Mouse (Mus musculus): ENCODE measurements around the gene Pald1.
A peak's percentile ranks its signal among the peaks of the same experiment; 100 is the strongest.

The Pald1 gene

DNA sequence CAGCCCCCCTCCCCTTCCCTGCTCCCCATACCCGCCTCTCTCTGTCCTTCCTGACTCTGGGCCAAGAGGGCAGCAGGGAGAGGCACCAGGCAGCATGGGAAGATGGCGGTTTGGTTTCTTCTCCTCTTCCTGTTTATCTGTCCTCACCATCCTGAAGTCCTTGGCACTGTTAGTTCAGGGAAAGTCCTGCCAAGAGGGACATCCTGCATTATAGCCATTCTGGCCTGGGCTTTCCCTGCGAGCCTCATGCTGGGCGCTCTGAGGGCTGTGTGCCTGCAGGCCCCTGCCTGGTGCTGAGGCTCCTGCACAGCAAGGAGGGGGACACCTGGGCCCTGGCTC, 10.8 kb downstream of the Pald1 start:
- Histone ChIP-seq H3K4me1 (replicated peaks; ENCODE audit: low read depth, low read length) (peaks cover 99% of the 10 kb centered on the region), H3K36me3 (ENCODE audit: insufficient read depth, low read length) (peaks cover 90% of the 10 kb centered on the region), H3K4me3 (replicated peaks; ENCODE audit: low read length) (0 out of 2 replicates have a peak overlapping the region, but pooled peaks have one; percentile 17), H3K27me3 (ENCODE audit: insufficient read depth, low read length) (no peaks in the 10 kb centered on the region), H3K9me3 (ENCODE audit: low read length) (no peaks in the 10 kb centered on the region)
- TF ChIP-seq CTCF (conservative IDR thresholded peaks at IDR 0.05; ENCODE audit: low read length) (no peak), POU5F1 (IDR thresholded peaks at IDR 0.05; ENCODE audit: borderline replicate concordance, low read length) (no peak), NANOG (IDR thresholded peaks at IDR 0.05; ENCODE audit: borderline replicate concordance, low read length) (no peak)

DNA sequence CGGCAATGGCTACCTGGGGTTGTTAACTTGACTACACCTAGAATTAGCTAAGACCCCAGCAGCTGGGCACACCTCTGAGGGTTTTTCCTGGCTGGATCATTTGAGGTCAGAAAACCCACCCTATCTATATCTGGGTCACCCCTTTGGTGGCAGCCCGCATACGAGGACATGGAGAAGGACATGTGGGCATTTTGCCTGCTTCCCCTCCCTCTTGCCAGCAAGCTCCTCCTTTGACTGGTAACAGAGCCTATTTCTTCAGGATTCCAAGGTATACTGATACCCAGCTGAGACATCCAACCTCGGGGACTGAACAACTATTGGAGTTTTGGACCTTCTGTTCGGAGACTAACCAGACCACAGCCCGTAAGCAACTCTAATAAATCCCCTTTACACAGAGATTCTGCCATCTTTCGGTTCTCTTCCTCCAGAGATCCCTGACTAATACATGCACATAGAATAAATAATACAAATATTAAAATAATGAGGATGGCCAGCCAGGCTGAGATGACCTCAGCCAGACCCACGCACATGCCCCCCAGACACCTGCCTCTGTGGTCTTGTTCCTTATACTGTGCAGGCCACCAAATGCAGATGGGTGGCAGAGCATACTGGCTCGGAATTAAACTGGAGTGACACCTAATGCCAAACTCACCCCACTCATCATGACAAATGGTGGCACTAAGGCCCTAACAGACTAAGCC, 11.3 kb downstream of the Pald1 start:
- TF ChIP-seq POU5F1 (IDR thresholded peaks at IDR 0.05; ENCODE audit: borderline replicate concordance, low read length) (no peak), CTCF (conservative IDR thresholded peaks at IDR 0.05; ENCODE audit: low read length) (no peak), NANOG (IDR thresholded peaks at IDR 0.05; ENCODE audit: borderline replicate concordance, low read length) (no peak)
- no peaks in the 10 kb centered on the region for H3K27me3 ChIP-seq (ENCODE audit: insufficient read depth, low read length)
- peaks cover 99% of the 10 kb centered on the region for H3K4me1 ChIP-seq (replicated peaks; ENCODE audit: low read depth, low read length)
- H3K4me3 ChIP-seq (replicated peaks; ENCODE audit: low read length), result no peak overlapping the region
- no peaks in the 10 kb centered on the region for H3K9me3 ChIP-seq (ENCODE audit: low read length)
- peaks cover 90% of the 10 kb centered on the region for H3K36me3 ChIP-seq (ENCODE audit: insufficient read depth, low read length)

DNA sequence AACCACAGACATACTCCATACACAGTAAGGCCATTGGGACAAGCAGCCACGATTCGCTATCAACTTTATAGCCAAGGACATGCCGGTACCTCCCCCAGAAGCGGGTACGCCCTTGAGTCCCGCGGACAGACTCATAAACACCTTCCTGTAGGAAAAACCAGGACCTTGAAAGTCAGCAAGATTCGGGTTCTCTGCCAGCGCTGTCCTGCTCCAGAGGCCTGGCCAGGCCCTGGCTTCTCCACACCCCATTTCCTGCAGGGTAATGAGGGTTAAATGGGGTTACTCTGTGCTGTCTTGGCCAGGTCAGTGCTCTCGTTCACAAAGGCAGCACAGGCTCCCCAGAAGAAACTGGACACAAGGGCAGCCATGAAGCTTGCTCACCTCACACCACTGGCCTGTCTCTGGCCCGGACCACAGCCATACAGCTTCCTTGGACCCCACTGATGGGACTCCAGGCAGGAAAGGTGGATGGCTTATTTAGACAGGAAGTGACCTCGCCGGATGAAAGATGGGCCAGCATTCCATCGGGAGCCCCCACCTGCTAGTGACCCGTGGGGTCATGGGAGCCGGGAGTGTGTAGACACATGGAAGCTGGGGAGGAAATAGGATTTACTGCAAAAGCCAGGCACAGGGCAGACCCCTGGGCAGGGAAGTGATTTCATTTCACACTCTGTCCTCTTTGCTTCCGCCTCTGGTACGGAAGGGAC, 12.9 kb downstream of the Pald1 start:
- Histone ChIP-seq H3K36me3 (ENCODE audit: insufficient read depth, low read length) (peaks cover 90% of the 10 kb centered on the region), H3K4me3 (replicated peaks; ENCODE audit: low read length) (peak overlapping the region; percentile 0; the same call in 1 of the 2 replicates), H3K9me3 (ENCODE audit: low read length) (no peaks in the 10 kb centered on the region), H3K27me3 (ENCODE audit: insufficient read depth, low read length) (no peaks in the 10 kb centered on the region), H3K4me1 (replicated peaks; ENCODE audit: low read depth, low read length) (peaks cover 100% of the 10 kb centered on the region)
- TF ChIP-seq POU5F1 (IDR thresholded peaks at IDR 0.05; ENCODE audit: borderline replicate concordance, low read length) (no peak), NANOG (IDR thresholded peaks at IDR 0.05; ENCODE audit: borderline replicate concordance, low read length) (no peak), CTCF (conservative IDR thresholded peaks at IDR 0.05; ENCODE audit: low read length) (no peak)

DNA sequence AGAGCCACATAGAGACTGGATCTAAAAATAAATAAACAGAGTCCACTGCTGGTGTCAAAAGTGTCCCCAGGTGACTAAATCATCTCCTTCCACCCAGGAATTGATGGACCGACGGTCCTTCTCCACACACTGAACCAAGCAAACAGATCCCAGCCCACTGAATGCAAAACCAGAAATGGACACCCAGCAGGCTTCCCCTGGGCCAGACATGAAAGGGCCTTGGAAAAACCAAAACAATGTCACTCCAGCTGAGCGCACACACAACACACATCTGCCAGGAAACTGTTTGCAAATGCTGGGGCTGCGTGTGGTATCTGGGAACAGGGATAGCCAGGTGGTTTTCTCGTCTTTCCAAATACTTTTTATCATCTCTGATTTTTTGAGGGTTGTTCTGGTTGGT, 13.6 kb downstream of the Pald1 start:
- H3K4me3 ChIP-seq (replicated peaks; ENCODE audit: low read length), result no peak overlapping the region
- peaks cover 95% of the 10 kb centered on the region for H3K36me3 ChIP-seq (ENCODE audit: insufficient read depth, low read length)
- no peak for TF ChIP-seq CTCF (conservative IDR thresholded peaks at IDR 0.05; ENCODE audit: low read length)
- no peak for TF ChIP-seq NANOG (IDR thresholded peaks at IDR 0.05; ENCODE audit: borderline replicate concordance, low read length)
- no peak for TF ChIP-seq POU5F1 (IDR thresholded peaks at IDR 0.05; ENCODE audit: borderline replicate concordance, low read length)
- H3K27me3 ChIP-seq (ENCODE audit: insufficient read depth, low read length), result no peaks in the 10 kb centered on the region
- peaks cover 100% of the 10 kb centered on the region for H3K4me1 ChIP-seq (replicated peaks; ENCODE audit: low read depth, low read length)
- H3K9me3 ChIP-seq (ENCODE audit: low read length), result no peaks in the 10 kb centered on the region

DNA sequence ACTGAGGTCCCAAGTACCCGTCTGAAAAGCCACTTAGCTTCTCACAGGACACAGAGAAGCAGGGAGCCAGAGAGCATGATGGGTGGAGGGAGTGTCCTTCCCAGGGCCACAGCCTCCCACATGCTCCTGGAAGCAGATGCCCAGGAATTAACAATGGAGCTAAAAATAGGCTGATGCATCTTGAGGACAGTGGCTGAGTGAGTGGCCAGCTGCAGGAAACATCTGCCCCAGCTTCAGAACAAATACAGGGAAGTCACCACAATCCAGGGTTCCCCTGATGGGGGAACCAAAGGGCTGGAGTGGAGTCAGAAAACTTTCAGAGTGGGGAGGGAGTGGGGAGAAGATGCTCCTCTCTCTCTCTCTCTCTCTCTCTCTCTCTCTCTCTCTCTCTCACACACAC, 17.4 kb downstream of the Pald1 start:
- H3K4me1 ChIP-seq (replicated peaks; ENCODE audit: low read depth, low read length), result peaks cover 96% of the 10 kb centered on the region
- H3K36me3 ChIP-seq (ENCODE audit: insufficient read depth, low read length), result peaks cover 87% of the 10 kb centered on the region
- no peaks in the 10 kb centered on the region for H3K9me3 ChIP-seq (ENCODE audit: low read length)
- TF ChIP-seq CTCF (conservative IDR thresholded peaks at IDR 0.05; ENCODE audit: low read length), result no peak
- no peak for TF ChIP-seq POU5F1 (IDR thresholded peaks at IDR 0.05; ENCODE audit: borderline replicate concordance, low read length)
- no peak for TF ChIP-seq NANOG (IDR thresholded peaks at IDR 0.05; ENCODE audit: borderline replicate concordance, low read length)
- no peaks in the 10 kb centered on the region for H3K27me3 ChIP-seq (ENCODE audit: insufficient read depth, low read length)
- no peak overlapping the region for H3K4me3 ChIP-seq (replicated peaks; ENCODE audit: low read length)

DNA sequence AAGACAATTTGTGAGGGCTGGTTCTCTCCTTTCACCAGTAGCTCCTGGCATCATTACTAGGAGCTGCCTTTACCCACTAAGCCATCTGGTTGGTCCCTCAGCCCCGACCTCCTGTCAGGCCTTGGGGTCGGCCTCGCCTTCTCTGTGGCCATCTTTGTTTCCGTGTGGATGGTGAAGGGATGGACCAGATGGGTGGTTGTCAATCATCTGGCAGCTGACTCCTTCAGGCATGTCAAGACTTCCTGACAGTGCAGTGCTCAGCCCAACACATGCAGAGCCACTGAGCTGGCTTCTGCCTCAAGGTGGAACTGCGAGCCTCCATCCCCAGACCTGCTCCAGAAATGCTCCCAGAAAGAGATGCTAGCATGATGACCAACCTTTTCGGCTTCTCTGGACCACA, 18.9 kb downstream of the Pald1 start:
- Histone ChIP-seq H3K36me3 (ENCODE audit: insufficient read depth, low read length) (peaks cover 80% of the 10 kb centered on the region), H3K9me3 (ENCODE audit: low read length) (no peaks in the 10 kb centered on the region), H3K27me3 (ENCODE audit: insufficient read depth, low read length) (no peaks in the 10 kb centered on the region), H3K4me1 (replicated peaks; ENCODE audit: low read depth, low read length) (peaks cover 94% of the 10 kb centered on the region), H3K4me3 (replicated peaks; ENCODE audit: low read length) (no peak overlapping the region)
- TF ChIP-seq NANOG (IDR thresholded peaks at IDR 0.05; ENCODE audit: borderline replicate concordance, low read length) (no peak), CTCF (conservative IDR thresholded peaks at IDR 0.05; ENCODE audit: low read length) (no peak), POU5F1 (IDR thresholded peaks at IDR 0.05; ENCODE audit: borderline replicate concordance, low read length) (no peak)

DNA sequence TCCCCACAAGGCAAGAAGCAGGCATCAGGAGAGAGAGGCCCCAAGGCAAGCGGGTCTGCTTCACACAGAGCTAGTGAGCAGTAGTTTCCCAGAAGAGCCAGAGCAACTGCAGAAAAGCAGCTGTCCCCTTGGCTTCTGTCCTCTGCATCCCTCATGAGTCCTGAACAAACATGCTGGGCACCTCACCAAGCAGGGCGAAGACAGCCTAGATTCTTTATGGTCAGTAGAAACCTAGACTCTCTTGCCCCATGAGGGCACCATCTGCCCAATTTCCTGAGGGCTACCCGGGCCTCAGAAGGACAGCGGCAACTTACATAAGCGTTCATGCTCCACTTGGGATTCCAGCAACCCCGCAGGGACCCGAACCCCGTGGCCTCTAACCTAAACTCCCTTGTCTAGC, 20.3 kb downstream of the Pald1 start:
- TF ChIP-seq POU5F1 (IDR thresholded peaks at IDR 0.05; ENCODE audit: borderline replicate concordance, low read length) (no peak), CTCF (conservative IDR thresholded peaks at IDR 0.05; ENCODE audit: low read length) (no peak), NANOG (IDR thresholded peaks at IDR 0.05; ENCODE audit: borderline replicate concordance, low read length) (no peak)
- H3K4me1 ChIP-seq (replicated peaks; ENCODE audit: low read depth, low read length), result peaks cover 93% of the 10 kb centered on the region

DNA sequence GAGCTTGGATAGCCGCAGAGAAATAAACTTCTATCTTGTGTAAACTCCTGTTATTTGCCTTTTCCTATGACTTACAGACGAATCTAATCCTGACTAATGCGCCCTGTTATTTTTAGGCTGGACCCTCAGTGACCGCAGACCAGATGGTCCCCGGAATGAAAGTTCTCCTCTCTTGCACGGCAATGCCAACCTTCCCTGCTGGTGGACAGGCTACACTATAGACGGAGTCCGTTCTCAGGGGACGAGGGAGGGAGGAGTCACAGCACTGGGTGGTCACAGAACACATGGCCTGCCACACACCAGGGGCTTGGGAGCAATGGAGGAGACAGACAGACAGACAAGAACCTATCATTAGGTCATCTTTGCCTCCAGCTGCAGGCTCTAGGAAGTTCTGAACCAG, 20.8 kb downstream of the Pald1 start:
- H3K27me3 ChIP-seq (ENCODE audit: insufficient read depth, low read length), result no peaks in the 10 kb centered on the region
- H3K4me1 ChIP-seq (replicated peaks; ENCODE audit: low read depth, low read length), result peaks cover 93% of the 10 kb centered on the region
- TF ChIP-seq CTCF (conservative IDR thresholded peaks at IDR 0.05; ENCODE audit: low read length) (no peak), NANOG (IDR thresholded peaks at IDR 0.05; ENCODE audit: borderline replicate concordance, low read length) (no peak), POU5F1 (IDR thresholded peaks at IDR 0.05; ENCODE audit: borderline replicate concordance, low read length) (no peak)
- no peaks in the 10 kb centered on the region for H3K9me3 ChIP-seq (ENCODE audit: low read length)
- peaks cover 67% of the 10 kb centered on the region for H3K36me3 ChIP-seq (ENCODE audit: insufficient read depth, low read length)
- H3K4me3 ChIP-seq (replicated peaks; ENCODE audit: low read length), result peak overlapping the region; percentile 4; the same call in 1 of the 2 replicates

More for the DNA sequence above, 20.3 kb downstream of the Pald1 start:
- H3K27me3 ChIP-seq (ENCODE audit: insufficient read depth, low read length), result no peaks in the 10 kb centered on the region
- peaks cover 68% of the 10 kb centered on the region for H3K36me3 ChIP-seq (ENCODE audit: insufficient read depth, low read length)
- H3K9me3 ChIP-seq (ENCODE audit: low read length), result no peaks in the 10 kb centered on the region
- H3K4me3 ChIP-seq (replicated peaks; ENCODE audit: low read length), result peak overlapping the region; percentile 4; the same call in 1 of the 2 replicates
